Mouse (Mus musculus) bone marrow, adult 2 months (tissue): ENCODE data around the gene Sh3pxd2a.

Experiments used
- CTCF ChIP-seq: fragments of 200-500 bp; IDR thresholded peaks from 2 replicates; pipeline ENCODE4 v1.5.1; 2011; ENCODE audit warnings: low read length, control low read depth; ENCODE audit not compliant: control insufficient read depth, insufficient read depth
- POLR2A ChIP-seq: fragments of 200-500 bp; IDR thresholded peaks from 2 replicates; pipeline ENCODE4 v1.6.1; 2011; ENCODE audit warnings: low read depth, mild to moderate bottlenecking, control low read depth, low read length, borderline replicate concordance; ENCODE audit not compliant: control insufficient read depth

DNA sequence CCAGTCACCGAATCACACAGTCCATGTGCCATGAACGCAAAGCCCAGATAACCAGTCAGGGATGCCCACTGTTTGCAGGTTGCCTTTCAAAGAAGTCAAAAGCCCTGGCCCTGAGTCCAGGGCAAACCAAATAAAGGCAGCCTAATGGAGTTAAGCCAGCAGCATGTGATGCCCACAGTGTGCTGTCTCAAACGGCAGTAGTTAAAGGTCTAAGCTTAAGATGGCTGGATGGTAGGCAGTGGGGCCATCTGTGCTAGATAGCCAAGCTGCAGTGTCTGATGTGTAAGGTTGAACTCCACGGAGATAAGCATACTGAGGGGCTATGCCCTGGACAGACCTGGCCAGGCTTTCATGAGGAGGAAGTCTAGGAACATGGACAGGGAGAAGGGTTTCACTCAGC is 61.7 kb downstream of the Sh3pxd2a start:
- TF ChIP-seq CTCF (no peak), POLR2A (no peak)
